Mouse (Mus musculus): ENCODE data around the gene Fxyd5.

DNA sequence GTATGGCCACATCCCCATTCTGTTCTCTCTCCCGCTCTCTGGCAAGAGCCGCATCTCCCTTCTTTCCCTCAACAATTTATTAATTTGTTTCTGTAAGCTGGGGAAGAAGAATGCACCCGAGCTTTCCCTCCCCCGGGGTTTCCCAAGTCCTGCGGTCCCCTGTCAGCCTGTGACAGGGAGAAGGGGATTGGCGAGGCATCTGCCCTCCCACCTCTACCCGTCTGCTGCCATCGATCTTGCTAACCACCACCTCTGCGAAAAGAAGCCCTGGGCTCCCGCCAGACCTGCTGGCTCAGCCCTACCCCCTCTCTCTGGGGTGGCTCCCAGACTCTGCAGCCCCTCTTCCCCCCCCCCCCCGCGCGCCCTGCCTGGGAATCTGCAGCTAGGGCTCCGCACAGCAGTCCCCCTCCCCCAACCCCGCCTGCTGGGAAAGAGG lies 7.6 kb upstream of the Fxyd5 start:
- no peak for TF ChIP-seq CTCF (IDR thresholded peaks at IDR 0.05; ENCODE audit: low read depth, low read length)
- no peak for TF ChIP-seq POLR2A (IDR thresholded peaks at IDR 0.05; ENCODE audit: extremely low read depth, insufficient read depth, low read length)

Data from liver, adult 2 months (tissue).